Mouse (Mus musculus) heart, postnatal 4 days (tissue): Measurements from ENCODE around the gene Aamdc. TPM values are rescaled to one million over a fixed set of nuclear protein-coding genes. Genes with fewer than 3 reads are reported as not detected.

Experiments
- DNase-seq: peaks from one replicate; pipeline ENCODE4 v3.0.0; 2021
- total RNA-seq, 2 experiments: library from RNA; stranded (reverse); gene quantifications; 2 replicates each; pipeline ENCODE4 v1.2.3; 2021

Gene Aamdc
- total RNA-seq, 2 experiments from 2014 or later: 31.4 to 31.8 TPM

DNA sequence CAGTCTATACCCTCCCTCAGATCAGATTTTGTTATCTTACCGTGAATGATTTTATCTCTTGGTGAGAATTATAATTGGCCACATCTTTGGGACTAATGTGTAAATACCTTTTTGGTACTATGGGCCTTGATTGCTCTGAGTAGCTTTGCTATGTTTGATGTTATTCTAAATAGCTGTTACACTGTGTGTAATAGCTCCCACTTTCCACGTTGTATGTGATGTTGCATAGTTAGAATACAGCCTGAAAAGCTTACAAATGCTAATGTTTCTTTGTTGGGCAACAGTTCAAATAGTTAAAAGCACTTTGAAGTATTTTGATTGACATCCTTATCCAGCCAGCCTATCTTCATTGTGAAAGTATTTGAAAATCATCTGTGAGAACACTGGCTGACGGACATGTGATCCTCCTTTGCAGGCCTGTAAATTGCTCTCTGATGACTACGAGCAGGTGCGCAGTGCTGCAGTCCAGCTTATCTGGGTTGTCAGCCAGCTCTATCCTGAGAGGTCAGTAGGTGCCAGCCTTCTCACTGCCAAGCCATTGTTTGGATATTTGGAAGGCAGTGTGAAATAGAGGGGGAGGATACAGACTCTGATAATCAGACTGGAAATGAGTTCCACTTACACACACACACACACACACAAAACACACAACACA, 78.6 kb downstream of the Aamdc start:
- DNase-seq: peak; percentile 60

Other genes starting within 250 kb of the Aamdc start
- gene Usp35, start 247.5 kb downstream of the Aamdc start, total RNA-seq: 1 to 10 TPM in 1 of 2 experiments, under 1 TPM in 1; 0.60 to 1.5 TPM
- 1 to 10 TPM in 1 of 2 experiments, under 1 TPM in 1; 0.92 to 1.1 TPM for gene Kctd21, start 247.2 kb downstream of the Aamdc start, total RNA-seq
- 10 to 100 TPM; 12.5 to 13.4 TPM for gene Alg8, start 207.9 kb downstream of the Aamdc start, total RNA-seq
- gene Ndufc2, start 179.5 kb downstream of the Aamdc start, total RNA-seq: 100 to 1,000 TPM; 507 TPM
- 1 to 10 TPM; 4.3 to 6.4 TPM for gene Thrsp, start 161.8 kb downstream of the Aamdc start, total RNA-seq
- gene Kctd14, start 128.2 kb downstream of the Aamdc start, total RNA-seq: under 1 TPM; 0.36 to 0.50 TPM
- gene Ints4, start 98.5 kb downstream of the Aamdc start, total RNA-seq: 10 to 100 TPM; 46.4 to 48.9 TPM
- 10 to 100 TPM; 18.8 to 19.6 TPM for gene Rsf1, start 392 bp upstream of the Aamdc start, total RNA-seq
- gene Clns1a, start 117.1 kb upstream of the Aamdc start, total RNA-seq: 10 to 100 TPM; 41.6 to 43.4 TPM
- 1 to 10 TPM; 1.1 to 1.9 TPM for gene Aqp11, start 158.8 kb upstream of the Aamdc start, total RNA-seq
- 1 to 10 TPM in 1 of 2 experiments, under 1 TPM in 1; 0.91 to 1.8 TPM for gene Pak1, start 209.0 kb upstream of the Aamdc start, total RNA-seq